Mouse (Mus musculus) adrenal gland, adult 8-10 months (tissue): Measurements from ENCODE around the gene Slc3a2. TPM values are rescaled to one million over a fixed set of nuclear protein-coding genes. Genes with fewer than 3 reads are reported as not detected.
"Not testable (repeated sequence)": the region's sequence is repeated elsewhere in the genome, so short reads cannot be mapped to it uniquely, and the experiment has no call there.

Experiments used
- DNase-seq: peaks from one replicate; pipeline ENCODE4 v3.0.0; 2022
- total RNA-seq, 4 experiments: library from RNA; stranded (reverse); gene quantifications; 2 replicates each; pipeline ENCODE4 v1.2.4; 2022

The Slc3a2 gene
- total RNA-seq, 4 experiments from 2014 or later: 210 to 266 (median 246) TPM

- no peak for DNase-seq
Observed at GRCm38 (mm10) chr19:8727495-8728114, 4.4 kb upstream of the Slc3a2 start.

- DNase-seq: no peak
Observed at GRCm38 (mm10) chr19:8726609-8727390, 3.6 kb upstream of the Slc3a2 start.

- DNase-seq: no peak
Observed at GRCm38 (mm10) chr19:8725081-8725613, 2.0 kb upstream of the Slc3a2 start.

- no peak for DNase-seq
Observed at GRCm38 (mm10) chr19:8724392-8724791, 1.2 kb upstream of the Slc3a2 start.

- no peak for DNase-seq
Observed at GRCm38 (mm10) chr19:8723574-8724346, 591 bp upstream of the Slc3a2 start.

GRCm38 (mm10) chr19:8722559-8722906, 636 bp downstream of the Slc3a2 start:
- no peak for DNase-seq

- DNase-seq: no peak
Observed at GRCm38 (mm10) chr19:8722021-8722420, 1.1 kb downstream of the Slc3a2 start.

GRCm38 (mm10) chr19:8721378-8721777, 1.8 kb downstream of the Slc3a2 start:
- no peak for DNase-seq

GRCm38 (mm10) chr19:8719037-8719436, 4.1 kb downstream of the Slc3a2 start:
- not testable (repeated sequence) for DNase-seq

- DNase-seq: no peak
Observed at GRCm38 (mm10) chr19:8718357-8718756, 4.8 kb downstream of the Slc3a2 start.

GRCm38 (mm10) chr19:8716767-8717475, 6.2 kb downstream of the Slc3a2 start:
- DNase-seq: no peak

- no peak for DNase-seq
Observed at GRCm38 (mm10) chr19:8715868-8716766, 7.1 kb downstream of the Slc3a2 start.

GRCm38 (mm10) chr19:8714653-8715481, 8.3 kb downstream of the Slc3a2 start:
- no peak for DNase-seq

- DNase-seq: no peak
Observed at GRCm38 (mm10) chr19:8713997-8714652, 9.0 kb downstream of the Slc3a2 start.

- DNase-seq: peak; percentile 90
Observed at GRCm38 (mm10) chr19:8713306-8713996, 9.7 kb downstream of the Slc3a2 start.

GRCm38 (mm10) chr19:8712870-8713305, 10.3 kb downstream of the Slc3a2 start:
- peak; percentile 81 for DNase-seq

- DNase-seq: no peak
Observed at GRCm38 (mm10) chr19:8711949-8712869, 11.0 kb downstream of the Slc3a2 start.

- DNase-seq: no peak
Observed at GRCm38 (mm10) chr19:8711506-8711905, 11.7 kb downstream of the Slc3a2 start.
